Comparison of ENCODE assay signal across 9 mouse cellular contexts in genomic region chr15:78801971-78802741, GRCm38 (mm10). TPM values are rescaled to one million over a fixed set of nuclear protein-coding genes. Genes with fewer than 3 reads are reported as not detected.
DNase-seq lines count a peak whose midpoint lies in the region; ATAC-seq lines count a peak whose summit lies in the region.
"Had no signal": no experiment of that assay in that cellular context is flagged by ENCODE, and none has a peak within 500 bp of the region (broad histone marks: within the 10 kb centered on the region; RNA-seq: fewer than 3 reads in every experiment).

No protein-coding gene starts in this region.

- peaks cover 81% of the 10 kb centered on the region for H3K27me3 ChIP-seq in embryonic facial prominence, embryonic 10.5 days (replicated peaks; ENCODE audit: low read depth, poor library complexity, severe bottlenecking)
- peaks cover 68% of the 10 kb centered on the region for H3K27me3 ChIP-seq in hindbrain, embryonic 12.5 days
- H3K27me3 ChIP-seq in liver, embryonic 15.5 days: peaks cover 65% of the 10 kb centered on the region
- H3K27me3 ChIP-seq in neural tube, embryonic 13.5 days: peaks cover 78% of the 10 kb centered on the region

- peak overlapping the region; percentile 76 for H3K4me2 ChIP-seq in hindbrain, embryonic 12.5 days (replicated peaks)
- peak overlapping the region; percentile 67 for H3K4me2 ChIP-seq in liver, embryonic 15.5 days
- H3K4me2 ChIP-seq in neural tube, embryonic 13.5 days: peak overlapping the region; percentile 78

- H3K9me3 ChIP-seq in embryonic facial prominence, embryonic 10.5 days: no peaks in the 10 kb centered on the region
- H3K9me3 ChIP-seq in hindbrain, embryonic 12.5 days (replicated peaks): no peaks in the 10 kb centered on the region
- no peaks in the 10 kb centered on the region for H3K9me3 ChIP-seq in liver, embryonic 15.5 days (replicated peaks)
- no peaks in the 10 kb centered on the region for H3K9me3 ChIP-seq in neural tube, embryonic 13.5 days

- peaks cover 60% of the 10 kb centered on the region for H3K4me1 ChIP-seq in embryonic facial prominence, embryonic 10.5 days
- peaks cover 23% of the 10 kb centered on the region for H3K4me1 ChIP-seq in hindbrain, embryonic 12.5 days
- H3K4me1 ChIP-seq in liver, embryonic 15.5 days (replicated peaks): peaks cover 26% of the 10 kb centered on the region
- H3K4me1 ChIP-seq in neural tube, embryonic 13.5 days (replicated peaks): peaks cover 33% of the 10 kb centered on the region

- ATAC-seq in hindbrain, embryonic 12.5 days (ENCODE audit: low FRiP score): 0 out of 2 replicates have a peak, but pooled peaks have one; percentile 33
- peak; percentile 10; the same call in 1 of the 2 replicates for ATAC-seq in liver, embryonic 15.5 days (ENCODE audit: insufficient read depth)
- ATAC-seq in neural tube, embryonic 13.5 days (ENCODE audit: low read depth): 0 out of 2 replicates have a peak, but pooled peaks have one; percentile 21

- peak; percentile 33 for DNase-seq in adrenal gland, postnatal 25 days
- DNase-seq in adrenal gland, adult 8-10 months: no peak
- DNase-seq in embryonic facial prominence, embryonic 10.5 days (ENCODE audit: low spot score): peak; percentile 54
- DNase-seq in frontal cortex, postnatal 36 days (ENCODE audit: low spot score in 2 of 2): no peak
- no peak for DNase-seq in c-Kit-positive CD71-positive TER-119-positive erythroid progenitor cells, embryonic 14.5 days (ENCODE audit: low spot score)

- peak overlapping the region; percentile 67 for H3K4me3 ChIP-seq in embryonic facial prominence, embryonic 10.5 days
- peak overlapping the region; percentile 52 for H3K4me3 ChIP-seq in hindbrain, embryonic 12.5 days
- H3K4me3 ChIP-seq in liver, embryonic 15.5 days (replicated peaks): peak overlapping the region; percentile 60
- peak overlapping the region; percentile 49 for H3K4me3 ChIP-seq in neural tube, embryonic 13.5 days

- H3K27ac ChIP-seq in embryonic facial prominence, embryonic 10.5 days (replicated peaks): peak overlapping the region; percentile 73
- no peak overlapping the region for H3K27ac ChIP-seq in hindbrain, embryonic 12.5 days
- H3K27ac ChIP-seq in liver, embryonic 15.5 days (replicated peaks): peak overlapping the region; percentile 64
- H3K27ac ChIP-seq in neural tube, embryonic 13.5 days (replicated peaks): no peak overlapping the region

- H3K9ac ChIP-seq in hindbrain, embryonic 12.5 days: peak overlapping the region; percentile 57
- H3K9ac ChIP-seq in liver, embryonic 15.5 days: peak overlapping the region; percentile 46
- peak overlapping the region; percentile 70 for H3K9ac ChIP-seq in neural tube, embryonic 13.5 days

- WGBS in embryonic facial prominence, embryonic 10.5 days: 4% methylated on average over 67 of the region's 67 CpGs
- WGBS in hindbrain, embryonic 12.5 days: 5% methylated on average over 67 of the region's 67 CpGs
- 4% methylated on average over 67 of the region's 67 CpGs for WGBS in liver, embryonic 15.5 days (ENCODE audit: insufficient replicate concordance)
- WGBS in neural tube, embryonic 13.5 days: 4% methylated on average over 60 of the region's 67 CpGs

- no peaks in the 10 kb centered on the region; the same call in 1 of the 2 replicates for H3K36me3 ChIP-seq in embryonic facial prominence, embryonic 10.5 days (replicated peaks)
- no peaks in the 10 kb centered on the region for H3K36me3 ChIP-seq in hindbrain, embryonic 12.5 days
- H3K36me3 ChIP-seq in liver, embryonic 15.5 days (replicated peaks): 0 out of 2 replicates have a peak, but pooled peaks cover 4% of the 10 kb centered on the region
- no peaks in the 10 kb centered on the region for H3K36me3 ChIP-seq in neural tube, embryonic 13.5 days

RNA-seq across cellular contexts. Expression of gene Card10, which starts 0.7 kb away (rescaled TPM):
- total RNA-seq in adrenal gland, postnatal 25 days (2021): 6.5 and 7.0 TPM in 2 replicates
- 10 to 100 TPM in 1 of 4 experiments, 1 to 10 TPM in 3; 6.6 to 10.0 (median 8.1) TPM for total RNA-seq in adrenal gland, adult 8-10 months (2022)
- polyA plus RNA-seq in embryonic facial prominence, embryonic 10.5 days (2016; fragmentation: Nextera tagmentation; extraction: Ambion mirVana): 3.3 and 4.3 TPM in 2 replicates
- polyA plus RNA-seq in hindbrain, embryonic 12.5 days (2016; fragmentation: Nextera tagmentation; extraction: Ambion mirVana): 2.7 and 2.9 TPM in 2 replicates
- 1.8 and 2.5 TPM in 2 replicates for polyA plus RNA-seq in liver, embryonic 15.5 days (2015; fragmentation: Nextera tagmentation; extraction: Ambion mirVana)
- polyA plus RNA-seq in neural tube, embryonic 13.5 days (2015; fragmentation: Nextera tagmentation; extraction: Ambion mirVana): 1.7 and 2.0 TPM in 2 replicates

RNA-seq across cellular contexts. Expression of gene Mfng, which starts 28.9 kb away (rescaled TPM):
- 11.9 and 14.5 TPM in 2 replicates for total RNA-seq in adrenal gland, postnatal 25 days (2021)
- 10 to 100 TPM; 12.3 to 25.8 (median 20.7) TPM for total RNA-seq in adrenal gland, adult 8-10 months (2022)
- 36.4 and 39.0 TPM in 2 replicates for polyA plus RNA-seq in embryonic facial prominence, embryonic 10.5 days (2016; fragmentation: Nextera tagmentation; extraction: Ambion mirVana)
- polyA plus RNA-seq in hindbrain, embryonic 12.5 days (2016; fragmentation: Nextera tagmentation; extraction: Ambion mirVana): 51.7 and 58.0 TPM in 2 replicates
- 4.6 and 5.2 TPM in 2 replicates for polyA plus RNA-seq in liver, embryonic 15.5 days (2015; fragmentation: Nextera tagmentation; extraction: Ambion mirVana)
- polyA plus RNA-seq in neural tube, embryonic 13.5 days (2015; fragmentation: Nextera tagmentation; extraction: Ambion mirVana): 34.2 and 34.4 TPM in 2 replicates

RNA-seq across cellular contexts. Expression of gene Cdc42ep1, which starts 40.3 kb away (rescaled TPM):
- 38.8 and 43.4 TPM in 2 replicates for total RNA-seq in adrenal gland, postnatal 25 days (2021)
- total RNA-seq in adrenal gland, adult 8-10 months (2022): 10 to 100 TPM; 41.2 to 85.0 (median 65.8) TPM
- 19.9 and 20.8 TPM in 2 replicates for polyA plus RNA-seq in embryonic facial prominence, embryonic 10.5 days (2016; fragmentation: Nextera tagmentation; extraction: Ambion mirVana)
- polyA plus RNA-seq in hindbrain, embryonic 12.5 days (2016; fragmentation: Nextera tagmentation; extraction: Ambion mirVana): 15.1 and 15.6 TPM in 2 replicates
- polyA plus RNA-seq in liver, embryonic 15.5 days (2015; fragmentation: Nextera tagmentation; extraction: Ambion mirVana): 13.0 and 15.2 TPM in 2 replicates
- polyA plus RNA-seq in neural tube, embryonic 13.5 days (2015; fragmentation: Nextera tagmentation; extraction: Ambion mirVana): 11.5 and 13.7 TPM in 2 replicates

RNA-seq across cellular contexts. Expression of gene Lgals2, which starts 53.2 kb away (rescaled TPM):
- total RNA-seq in adrenal gland, postnatal 25 days (2021): not detected in 2 replicates
- not detected for total RNA-seq in adrenal gland, adult 8-10 months (2022)
- not detected in 2 replicates for polyA plus RNA-seq in embryonic facial prominence, embryonic 10.5 days (2016; fragmentation: Nextera tagmentation; extraction: Ambion mirVana)
- not detected in 2 replicates for polyA plus RNA-seq in hindbrain, embryonic 12.5 days (2016; fragmentation: Nextera tagmentation; extraction: Ambion mirVana)
- polyA plus RNA-seq in liver, embryonic 15.5 days (2015; fragmentation: Nextera tagmentation; extraction: Ambion mirVana): 7.7 and 9.5 TPM in 2 replicates
- not detected in 2 replicates for polyA plus RNA-seq in neural tube, embryonic 13.5 days (2015; fragmentation: Nextera tagmentation; extraction: Ambion mirVana)
- total RNA-seq: left cerebral cortex, postnatal 10 days had no signal

Comparison
In these comparisons a context has a peak if more than half of its experiments do, and no peak if none do; other contexts are left out.
1. DNase-seq: peak in adrenal gland, postnatal 25 days (single experiment) and embryonic facial prominence, embryonic 10.5 days (single experiment); none in adrenal gland, adult 8-10 months (single experiment), frontal cortex, postnatal 36 days (0 of 2) and c-Kit-positive CD71-positive TER-119-positive erythroid progenitor cells, embryonic 14.5 days (single experiment).
2. H3K27ac ChIP-seq: peak in embryonic facial prominence, embryonic 10.5 days (single experiment) and liver, embryonic 15.5 days (single experiment); none in hindbrain, embryonic 12.5 days (single experiment) and neural tube, embryonic 13.5 days (single experiment).
3. Peak in every context shown above with its lines, with median percentiles within 50 percentile points of each other: H3K4me3 ChIP-seq, ATAC-seq, H3K4me2 ChIP-seq and H3K9ac ChIP-seq.